Mouse (Mus musculus) adrenal gland, adult (tissue): Measurements from ENCODE around the gene Taf8.

ENCODE experiments used
- DNase-seq, 2 experiments: peaks; one replicate each; pipeline ENCODE4 v3.0.0; 2022 to 2023; ENCODE audit warnings: low spot score in 1 of 2; ENCODE audit not compliant: inconsistent age in 2 of 2

Taf8 gene

GRCm38 (mm10) chr17:47501946-47502706 lies at the start of gene Taf8:
Taf8 (minus strand) TSS chr17:47502292.
- peak; percentile 94 to 99 for DNase-seq

DNA sequence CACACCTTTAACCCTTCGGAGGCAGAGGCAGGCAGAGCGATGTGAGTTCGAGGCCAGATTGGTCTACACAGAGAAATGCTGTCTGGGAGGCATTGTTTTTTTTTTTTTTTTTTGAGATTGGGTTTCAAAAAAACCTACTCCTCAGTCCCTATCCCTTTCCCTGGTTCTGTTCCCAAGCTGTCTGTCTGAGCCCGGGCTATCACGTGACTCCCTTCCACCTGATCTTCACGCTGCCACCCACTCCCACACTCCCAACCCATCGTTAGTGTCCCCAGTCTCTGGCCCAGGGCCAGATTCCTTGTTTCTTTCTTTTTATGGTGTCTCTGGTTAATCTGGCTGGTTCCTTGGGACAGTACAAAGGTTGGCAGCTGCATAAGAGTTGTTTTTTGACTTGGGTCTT lies 49.0 kb upstream of the Taf8 start:
- no peak for DNase-seq

DNA sequence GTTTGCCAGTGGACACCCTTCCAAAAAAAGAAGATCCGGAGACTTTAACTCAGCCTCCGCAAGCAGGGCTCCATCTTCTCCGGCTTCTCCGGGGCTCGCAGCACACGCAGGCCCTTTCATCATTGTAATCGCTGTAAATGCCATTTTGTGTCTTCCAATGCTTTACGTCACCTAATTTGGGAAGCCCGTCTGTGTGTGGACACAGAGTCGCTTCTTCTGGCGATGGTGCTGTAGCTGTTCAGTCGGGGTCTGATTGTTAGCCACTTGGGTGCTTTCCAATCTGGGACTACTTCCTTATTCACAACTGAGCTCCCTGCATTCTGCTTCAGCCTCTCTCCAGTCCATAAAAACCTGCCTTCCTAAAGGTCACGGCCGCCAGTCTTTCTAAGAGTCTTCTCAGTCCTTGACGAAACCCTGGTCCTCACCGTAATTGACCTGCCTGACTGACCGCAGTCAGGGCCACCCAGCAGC lies 43.8 kb upstream of the Taf8 start:
- DNase-seq: peak; percentile 84 to 93

- peak in 1 of 2 experiments; percentile 44 for DNase-seq
Measured at GRCm38 (mm10) chr17:47545154-47545553, 43.1 kb upstream of the Taf8 start.

GRCm38 (mm10) chr17:47543051-47543650 lies 41.1 kb upstream of the Taf8 start:
- peak; percentile 48 to 69 for DNase-seq

DNA sequence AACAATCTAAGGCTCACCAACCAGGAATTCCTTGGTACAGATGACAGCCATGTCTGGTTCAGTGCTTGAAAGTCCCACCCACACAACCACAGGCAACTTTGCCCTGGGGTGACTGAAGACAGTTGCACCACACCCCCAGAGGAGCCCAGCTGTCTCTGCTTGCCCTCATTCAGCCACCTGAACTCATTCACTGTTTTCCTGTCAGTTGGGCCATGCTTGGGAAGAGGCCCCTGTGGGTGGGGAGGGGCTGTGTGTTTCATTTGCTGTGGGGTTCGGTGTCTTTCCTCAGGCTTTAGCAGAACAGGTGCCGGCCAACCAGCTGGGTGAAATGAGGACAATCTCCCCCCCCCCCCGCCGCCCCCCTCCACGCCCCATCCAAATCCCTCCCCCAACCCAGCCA lies 40.0 kb upstream of the Taf8 start:
- DNase-seq: peak in 1 of 2 experiments; percentile 50

DNA sequence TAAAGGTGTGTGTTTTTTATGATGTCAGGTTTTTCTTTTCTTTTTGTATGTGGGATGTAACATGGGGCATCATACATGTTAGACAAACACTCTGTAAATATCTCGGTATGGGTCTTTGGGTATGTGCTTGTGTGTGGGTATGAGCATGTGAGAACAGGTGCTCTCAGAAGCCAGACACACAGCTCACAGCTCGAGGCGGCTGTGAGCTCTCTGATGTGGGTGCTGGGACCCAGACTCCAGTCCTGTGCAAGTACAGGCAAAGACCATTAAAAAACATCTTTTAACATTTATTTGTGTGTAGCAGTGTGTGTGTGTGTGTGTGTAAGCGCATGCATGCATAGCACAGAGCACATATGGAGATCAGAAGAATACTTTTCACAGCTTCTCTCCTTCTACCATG lies 37.0 kb upstream of the Taf8 start:
- no peak for DNase-seq

DNA sequence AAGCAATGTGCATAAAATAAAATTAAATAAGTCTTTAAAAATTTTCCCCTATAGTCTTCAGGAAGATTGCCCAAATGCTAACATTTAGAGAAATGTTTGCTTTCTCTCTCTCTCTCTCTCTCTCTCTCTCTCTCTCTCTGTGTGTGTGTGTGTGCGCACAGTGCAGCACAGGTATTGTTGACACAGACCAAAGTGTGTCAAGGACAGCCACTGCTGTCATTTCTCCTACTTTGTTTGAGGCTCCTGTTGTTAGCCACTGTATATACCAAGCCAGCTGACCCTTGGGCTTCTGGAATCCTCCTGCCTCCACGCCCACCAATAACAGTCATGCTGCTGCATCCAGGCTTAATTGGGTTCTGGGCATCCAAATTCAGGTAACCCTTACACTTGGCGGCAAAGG lies 36.0 kb upstream of the Taf8 start:
- DNase-seq: peak in 1 of 2 experiments; percentile 29

- no peak for DNase-seq
Measured at GRCm38 (mm10) chr17:47535812-47536236, 33.7 kb upstream of the Taf8 start.

DNA sequence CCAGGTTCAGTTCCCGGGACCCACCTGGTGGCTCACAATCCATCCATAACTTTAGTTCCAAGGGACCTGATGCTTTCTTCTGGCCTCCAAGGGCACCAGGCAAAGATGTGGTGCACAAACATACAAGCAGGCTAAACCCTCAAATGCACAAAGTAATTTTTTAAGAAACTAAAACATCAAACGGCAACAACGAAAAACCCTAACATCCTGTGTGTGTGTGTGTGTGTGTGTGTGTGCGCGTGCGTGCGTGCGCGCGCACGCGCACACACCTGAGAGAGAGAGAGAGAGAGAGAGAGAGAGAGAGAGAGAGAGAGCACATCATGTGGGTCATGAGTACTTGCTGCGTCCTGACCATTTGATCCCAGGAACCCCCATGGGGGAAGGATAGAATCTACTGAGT lies 31.6 kb upstream of the Taf8 start:
- no peak for DNase-seq

GRCm38 (mm10) chr17:47532364-47532763 lies 30.3 kb upstream of the Taf8 start:
- DNase-seq: no peak

DNA sequence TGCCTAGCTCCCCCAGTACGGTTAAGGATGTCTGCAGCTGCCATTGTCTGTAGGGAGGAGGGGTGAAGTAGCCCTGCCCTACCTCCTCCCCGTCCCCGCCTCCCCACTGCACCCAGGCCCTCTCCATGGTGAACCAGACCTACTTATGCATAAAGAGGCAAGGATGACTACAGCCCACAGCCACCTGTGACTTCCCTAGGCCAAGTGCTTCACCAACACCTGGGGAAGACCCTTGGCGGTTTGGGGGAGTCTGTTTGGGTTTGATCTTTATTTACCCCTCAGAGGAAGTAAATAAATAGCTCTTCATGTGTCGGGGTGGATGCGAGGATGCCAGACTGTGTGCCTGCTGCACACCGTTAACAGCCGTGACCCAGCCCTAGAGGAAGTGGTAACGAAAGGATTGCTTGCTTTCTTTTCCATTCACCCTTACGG lies 29.3 kb upstream of the Taf8 start:
- no peak for DNase-seq

DNA sequence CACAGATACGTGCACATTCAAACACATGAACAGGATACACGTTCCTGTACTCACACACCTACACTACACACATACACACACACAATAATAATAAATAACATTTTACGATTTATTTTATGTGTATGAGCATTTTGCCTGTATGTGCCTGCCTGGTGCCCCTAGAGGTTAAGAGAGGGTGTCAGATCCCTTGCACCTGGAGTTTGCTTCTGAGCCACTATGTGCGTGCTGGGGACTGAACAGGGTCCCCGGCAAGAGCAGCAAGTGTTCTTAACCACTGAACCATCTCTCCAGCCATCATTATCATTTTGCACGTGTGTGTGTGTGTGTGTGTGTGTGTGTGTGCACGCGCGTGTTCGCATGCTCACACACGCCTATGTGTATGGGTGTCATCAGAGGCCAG lies 27.5 kb upstream of the Taf8 start:
- no peak for DNase-seq

- DNase-seq: peak in 1 of 2 experiments; percentile 25
Measured at GRCm38 (mm10) chr17:47528919-47529318, 26.8 kb upstream of the Taf8 start.

- DNase-seq: peak in 1 of 2 experiments; percentile 34
Measured at GRCm38 (mm10) chr17:47527581-47528300, 25.6 kb upstream of the Taf8 start.

DNA sequence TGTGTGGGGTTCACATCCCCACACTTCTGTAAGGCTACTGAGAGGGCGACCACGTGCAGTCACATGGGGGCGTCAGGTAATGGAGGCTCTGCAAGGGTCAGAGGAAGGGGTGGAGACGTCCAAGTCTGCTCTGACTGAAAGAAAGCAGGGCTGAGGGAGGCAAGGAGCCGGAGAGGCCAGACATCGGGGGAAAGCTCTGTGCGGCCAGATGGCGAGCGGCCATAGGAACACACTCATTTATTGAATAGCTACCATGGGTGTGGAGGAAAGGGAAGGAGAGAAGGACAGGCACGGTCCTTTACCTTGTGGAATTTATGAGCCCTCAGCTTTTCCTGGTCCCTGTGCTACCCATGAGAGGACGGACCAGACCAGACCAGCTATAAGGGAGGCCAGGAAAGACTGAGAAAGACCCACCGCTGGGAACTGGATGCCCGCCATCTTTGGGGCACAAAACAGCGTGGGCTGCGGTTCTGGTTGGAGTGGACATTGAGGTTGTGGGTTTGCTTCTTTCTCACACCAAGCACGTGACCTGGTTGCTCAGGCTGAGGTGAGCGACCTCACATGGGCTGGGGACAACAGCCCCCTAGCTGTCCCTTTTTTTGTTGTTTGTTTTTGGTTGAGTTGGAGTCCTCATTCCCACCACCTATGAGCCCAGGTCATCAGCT lies 24.9 kb upstream of the Taf8 start:
- DNase-seq: peak in 1 of 2 experiments; percentile 35

GRCm38 (mm10) chr17:47524991-47525390 lies 22.9 kb upstream of the Taf8 start:
- DNase-seq: no peak

GRCm38 (mm10) chr17:47524055-47524454 lies 22.0 kb upstream of the Taf8 start:
- DNase-seq: no peak

GRCm38 (mm10) chr17:47523211-47523682 lies 21.2 kb upstream of the Taf8 start:
- peak in 1 of 2 experiments; percentile 49 for DNase-seq

DNA sequence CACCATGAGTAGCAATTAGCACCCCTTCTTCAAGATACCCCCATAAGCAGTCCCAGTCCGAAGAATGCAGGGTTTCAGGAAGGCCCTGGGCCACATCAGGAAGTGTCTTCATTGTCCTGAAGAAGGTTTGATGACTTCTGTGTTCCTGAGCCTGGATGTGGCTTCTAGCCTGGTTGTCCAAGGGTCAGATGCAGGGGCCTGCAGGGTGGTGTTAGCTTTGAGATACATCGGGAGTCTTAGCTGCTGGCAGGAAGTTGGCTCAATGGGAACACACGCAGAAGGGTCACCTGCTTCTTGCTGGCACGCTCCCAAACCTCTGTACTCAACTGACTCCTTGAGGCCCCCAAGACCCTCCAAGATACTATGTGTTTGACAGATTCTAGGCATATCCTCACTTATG lies 20.4 kb upstream of the Taf8 start:
- DNase-seq: peak; percentile 23 to 65
